Mouse (Mus musculus) embryonic fibroblast, embryonic 13.5 days (primary cell): ENCODE measurements around the gene Stox2. TPM values are rescaled to one million over a fixed set of nuclear protein-coding genes. Genes with fewer than 3 reads are reported as not detected.

Source experiments
- H3K27ac ChIP-seq: 2 replicates; pipeline ENCODE4 v1.5.1; 2012; ENCODE audit warnings: low read length, control low read depth, inconsistent platforms; ENCODE audit not compliant: insufficient read depth
- H3K4me1 ChIP-seq: 2 replicates; pipeline ENCODE4 v1.6.1; 2011; ENCODE audit warnings: low read length; ENCODE audit not compliant: control insufficient read depth, insufficient read depth
- H3K4me3 ChIP-seq: 2 replicates; pipeline ENCODE4 v1.5.1; 2011; ENCODE audit warnings: mild to moderate bottlenecking, control low read depth, low read length; ENCODE audit not compliant: insufficient read depth
- CTCF ChIP-seq: IDR thresholded peaks from 2 replicates; pipeline ENCODE4 v1.5.1; 2011; ENCODE audit warnings: mild to moderate bottlenecking, control low read depth, low read length, moderate library complexity, borderline replicate concordance; ENCODE audit not compliant: insufficient read depth
- POLR2A ChIP-seq: IDR thresholded peaks from 2 replicates; pipeline ENCODE4 v1.6.1; 2011; ENCODE audit warnings: low read depth, mild to moderate bottlenecking, control low read depth, low read length, moderate library complexity
- polyA plus RNA-seq: library from polyadenylated mRNA; stranded (reverse); fragments of >200 nt; gene quantifications from 2 replicates; pipeline ENCODE4 v1.2.4, GENCODE M21; 2011; ENCODE audit warnings: low read depth; ENCODE audit not compliant: missing spikeins, insufficient read length

Gene Stox2
- polyA plus RNA-seq, 1 experiment, result 33.7 TPM

DNA sequence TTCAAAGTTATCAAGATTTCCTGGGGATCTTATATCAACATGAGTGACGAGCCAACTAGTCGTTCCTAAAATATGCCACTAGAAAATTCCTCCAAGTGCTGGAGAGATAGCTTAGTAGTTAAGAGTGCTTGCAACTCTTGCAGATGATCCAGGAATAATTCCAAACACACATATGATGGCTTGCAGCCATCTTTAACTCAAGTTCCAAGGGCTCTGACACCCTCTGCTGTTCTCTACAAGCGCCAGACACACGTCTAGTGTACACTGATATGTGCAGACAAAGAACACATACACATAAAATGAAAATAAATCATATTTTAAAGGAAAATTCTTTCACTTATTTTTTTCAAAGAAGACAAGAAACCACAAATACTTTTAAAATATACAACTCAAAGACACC is 237.9 kb downstream of the Stox2 start:
- no peak overlapping the region for H3K4me3 ChIP-seq
- TF ChIP-seq CTCF, result no peak
- TF ChIP-seq POLR2A, result no peak
- peaks cover 5% of the 10 kb centered on the region; the same call in 1 of the 2 replicates for H3K4me1 ChIP-seq
- H3K27ac ChIP-seq, result no peak overlapping the region

DNA sequence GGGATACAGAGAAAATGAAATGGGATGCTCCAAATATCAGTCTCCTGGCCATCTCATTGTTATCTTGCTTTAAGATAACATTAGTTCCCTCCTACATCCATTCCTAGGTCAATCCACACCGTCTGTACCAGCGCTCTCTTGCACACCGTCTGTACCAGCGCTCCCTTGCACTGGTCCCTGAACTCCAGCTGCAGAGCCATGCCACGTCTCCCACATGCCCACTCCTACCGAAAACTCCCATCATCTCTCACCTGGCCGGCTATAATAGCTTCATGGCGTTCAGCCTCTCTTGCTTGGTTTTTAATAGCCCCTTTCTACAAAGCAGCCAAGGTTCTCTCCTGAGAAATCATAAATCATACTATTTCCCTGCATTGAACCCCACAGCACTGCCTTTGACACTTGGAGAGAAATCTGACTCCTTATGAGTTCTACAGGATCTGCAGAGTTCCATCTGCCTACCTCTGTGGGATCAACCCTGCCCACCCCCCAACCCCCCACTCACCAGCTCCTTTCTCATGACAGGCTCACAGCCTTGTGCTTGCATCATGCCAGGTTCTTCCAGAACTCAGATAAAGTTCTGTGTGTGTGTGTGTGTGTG is 239.4 kb downstream of the Stox2 start:
- TF ChIP-seq POLR2A (no peak), CTCF (no peak)
- Histone ChIP-seq H3K4me3 (no peak overlapping the region), H3K27ac (no peak overlapping the region), H3K4me1 (0 out of 2 replicates have a peak, but pooled peaks cover 1% of the 10 kb centered on the region)

DNA sequence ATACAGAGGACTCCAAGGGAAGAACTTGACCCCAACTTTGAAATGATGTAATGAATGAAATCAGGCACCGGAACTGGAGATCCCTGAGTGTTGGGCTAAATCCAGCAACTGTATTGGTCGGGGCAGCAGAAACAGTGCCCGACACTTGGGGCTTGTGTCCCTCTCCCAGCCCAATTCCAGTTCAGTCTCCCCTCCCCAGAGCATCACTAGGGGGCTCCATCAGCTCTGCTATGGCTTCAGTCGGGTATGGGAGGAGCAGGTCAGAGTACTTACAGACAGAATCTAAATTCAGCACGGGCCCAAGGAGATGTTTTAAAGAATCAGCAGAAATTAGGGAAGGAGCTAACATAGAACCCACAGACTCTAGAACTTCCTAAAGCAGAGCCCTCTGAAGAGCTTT is 240.7 kb downstream of the Stox2 start:
- TF ChIP-seq CTCF, result no peak
- no peak for TF ChIP-seq POLR2A
- Histone ChIP-seq H3K4me3 (no peak overlapping the region), H3K27ac (no peak overlapping the region), H3K4me1 (no peaks in the 10 kb centered on the region)

DNA sequence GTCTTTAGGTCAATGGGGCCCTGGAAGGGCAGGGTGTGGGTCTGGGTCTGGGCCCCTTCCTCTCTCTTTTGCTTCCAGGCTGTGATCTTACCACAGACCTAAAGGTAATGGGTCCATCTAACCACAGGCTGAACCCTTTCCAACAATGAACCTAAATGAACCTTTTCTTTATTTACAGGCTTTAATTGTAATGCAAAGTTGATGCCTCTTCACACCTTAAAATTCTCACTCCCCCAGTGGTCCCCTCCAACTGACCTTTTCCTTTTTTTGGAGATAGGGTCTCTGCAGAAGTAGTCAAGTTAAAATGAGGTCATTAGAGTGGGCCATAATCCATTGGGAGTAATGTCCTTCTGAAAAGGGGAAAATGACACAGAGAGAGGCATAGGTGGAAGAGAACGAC is 249.8 kb downstream of the Stox2 start:
- H3K4me3 ChIP-seq, result no peak overlapping the region
- TF ChIP-seq POLR2A (no peak), CTCF (no peak)
- H3K27ac ChIP-seq, result no peak overlapping the region
- H3K4me1 ChIP-seq, result no peaks in the 10 kb centered on the region

DNA sequence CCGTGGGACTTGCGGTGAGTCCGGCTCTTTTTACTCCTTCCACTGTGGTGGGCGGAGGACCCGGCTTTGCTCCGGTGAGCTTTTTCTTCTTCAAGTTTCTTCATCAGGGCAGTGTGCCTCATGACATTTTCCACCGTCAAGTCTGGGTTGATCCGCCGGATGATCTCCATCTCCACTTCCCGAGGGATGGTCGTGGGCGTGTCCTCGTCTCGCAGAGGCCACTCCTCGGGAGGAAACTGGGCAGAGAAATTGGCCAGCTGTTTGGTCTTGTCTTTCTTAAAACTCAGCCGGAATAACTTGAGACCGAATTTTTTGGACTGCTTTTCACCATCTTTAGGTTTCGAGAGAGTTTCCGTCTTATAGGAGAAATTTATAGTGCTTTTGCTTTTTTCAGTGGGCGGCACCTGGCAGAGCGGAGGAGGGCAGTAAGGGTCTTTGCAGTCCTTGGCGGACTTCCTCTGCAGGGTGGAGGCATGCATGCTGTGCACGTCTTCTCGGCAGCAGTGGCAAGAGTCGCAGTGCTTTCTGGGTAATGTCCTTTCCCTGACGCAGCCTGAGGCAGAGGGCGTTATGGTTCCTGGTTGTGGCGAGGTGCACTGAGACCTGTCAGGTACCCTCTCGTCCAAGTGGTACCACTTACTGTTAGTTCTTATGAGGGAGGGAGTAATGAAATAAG is 252.7 kb downstream of the Stox2 start:
- TF ChIP-seq POLR2A (no peak), CTCF (no peak)
- no peaks in the 10 kb centered on the region for H3K4me1 ChIP-seq

DNA sequence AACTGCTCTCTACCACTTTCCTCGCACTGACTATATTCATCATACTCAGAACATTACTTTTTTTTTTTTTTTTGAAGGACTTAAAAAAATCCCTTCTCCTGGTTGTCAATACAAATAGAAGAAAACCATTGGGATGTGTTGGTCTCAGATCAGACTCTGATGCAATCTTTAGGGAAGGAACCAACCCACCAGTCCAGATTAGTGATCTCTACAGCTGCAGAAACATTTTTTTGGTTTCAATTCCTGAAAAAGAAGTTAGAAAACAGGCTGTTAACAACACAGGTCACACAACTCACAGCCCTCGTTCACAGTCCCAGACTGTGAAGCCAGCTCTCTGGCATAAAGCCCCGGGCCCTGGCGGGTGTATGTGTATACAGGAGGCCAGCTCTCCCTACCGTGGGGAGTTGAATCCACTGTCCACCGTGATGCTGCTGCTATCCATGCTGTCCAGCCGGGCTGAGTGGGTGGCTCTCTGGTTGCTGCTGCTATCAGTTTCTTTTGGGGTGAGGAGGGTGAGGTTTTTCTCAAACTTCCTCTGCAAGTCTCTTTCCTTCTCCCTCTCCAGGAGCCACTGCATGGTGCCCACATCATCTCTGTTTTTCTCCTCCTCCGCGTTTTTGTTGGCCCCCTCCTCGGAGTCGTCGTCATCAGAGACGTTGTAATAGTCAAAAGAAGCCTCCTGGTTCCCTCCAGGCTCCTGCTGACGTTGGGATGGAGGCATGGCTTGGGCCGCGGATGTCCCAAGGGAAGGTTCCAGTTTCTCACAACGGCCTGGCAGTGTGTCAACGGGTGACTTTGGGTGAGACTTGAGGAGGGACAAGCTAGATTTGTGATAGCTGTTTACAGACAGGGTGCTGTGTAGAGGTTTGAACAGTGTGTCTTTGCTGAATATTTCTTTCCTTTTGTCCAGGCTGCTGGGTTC is 254.5 kb downstream of the Stox2 start:
- Histone ChIP-seq H3K4me3 (no peak overlapping the region), H3K27ac (no peak overlapping the region), H3K4me1 (no peaks in the 10 kb centered on the region)
- TF ChIP-seq CTCF (no peak), POLR2A (no peak)

More for the DNA sequence above, 252.7 kb downstream of the Stox2 start:
- no peak overlapping the region for H3K27ac ChIP-seq
- no peak overlapping the region for H3K4me3 ChIP-seq

DNA sequence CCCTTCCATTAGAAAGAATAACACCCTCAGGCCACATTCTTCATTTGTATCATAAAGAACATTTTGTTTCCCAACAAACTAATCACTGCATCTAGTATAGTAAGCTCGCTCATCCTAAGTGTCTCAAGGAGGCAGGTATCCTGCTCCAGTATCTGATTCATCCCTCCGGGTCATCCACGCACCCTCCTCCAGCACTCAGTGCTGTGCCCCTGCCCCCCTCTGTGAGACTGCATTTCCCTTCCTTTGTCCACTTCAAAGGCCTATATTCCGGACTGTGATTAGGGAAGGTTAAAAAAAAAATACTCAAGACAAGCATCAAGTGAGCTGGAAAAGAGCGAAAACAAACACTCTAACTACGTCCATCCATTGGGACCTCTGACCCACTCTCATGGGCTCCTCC is 260.8 kb downstream of the Stox2 start:
- no peak for TF ChIP-seq CTCF
- TF ChIP-seq POLR2A, result no peak
- Histone ChIP-seq H3K4me3 (no peak overlapping the region), H3K4me1 (no peaks in the 10 kb centered on the region), H3K27ac (no peak overlapping the region)

DNA sequence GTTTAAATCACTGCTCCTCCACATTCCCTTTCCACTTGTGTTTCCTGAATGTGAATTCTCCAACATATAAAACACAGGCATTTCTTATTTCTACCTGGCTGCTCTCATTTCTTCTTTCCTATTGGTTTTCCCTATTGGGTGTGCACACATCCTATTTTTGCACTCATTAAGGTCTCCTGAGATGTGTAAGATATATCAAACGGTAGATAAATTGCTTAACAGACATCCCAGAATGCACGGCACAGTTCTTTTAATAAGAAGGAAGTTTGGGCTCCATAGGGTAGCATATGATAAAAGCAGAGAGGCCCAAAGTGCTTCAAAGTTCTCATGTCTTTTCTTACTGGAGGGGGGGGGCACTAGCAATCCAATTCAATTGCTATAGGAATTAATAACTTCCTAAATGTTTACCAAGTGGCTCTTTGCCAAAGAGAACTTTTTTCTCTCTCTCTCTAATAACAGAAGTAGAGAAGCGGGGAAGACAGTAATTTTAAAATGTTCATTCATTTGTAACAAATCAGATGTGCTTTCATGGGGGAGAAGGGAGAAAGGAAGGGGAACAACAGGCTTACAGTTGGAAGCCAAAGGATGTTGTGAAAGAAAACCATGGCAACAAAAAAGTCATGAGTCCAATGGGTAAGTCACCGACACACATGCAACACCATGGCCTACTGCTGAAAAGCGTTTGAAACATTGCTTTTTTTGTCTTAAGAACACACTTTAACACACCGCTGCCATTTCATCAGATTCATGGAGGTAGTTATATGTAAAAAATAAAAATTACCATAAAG is 263.2 kb downstream of the Stox2 start:
- Histone ChIP-seq H3K27ac (no peak overlapping the region), H3K4me3 (no peak overlapping the region), H3K4me1 (no peaks in the 10 kb centered on the region)
- TF ChIP-seq CTCF (no peak), POLR2A (no peak)

DNA sequence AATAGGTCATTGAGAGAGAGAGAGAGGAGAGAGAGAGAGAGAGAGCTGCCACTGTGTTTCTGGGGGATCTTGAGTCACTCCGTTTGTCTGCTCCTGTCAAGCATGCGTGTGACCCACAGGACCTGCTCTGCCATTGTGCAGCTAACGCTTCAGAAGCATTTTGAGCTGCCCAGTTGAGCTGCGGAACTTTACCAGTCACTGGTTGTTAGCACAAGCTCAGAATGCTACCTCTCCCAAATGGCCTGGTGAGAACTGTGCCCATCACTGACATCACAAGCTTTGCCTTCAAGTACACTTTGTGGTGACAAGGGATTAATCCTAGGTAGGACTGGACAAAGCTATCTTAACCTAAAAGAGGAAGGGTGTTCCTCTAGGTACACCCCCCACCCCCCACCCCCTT is 263.9 kb downstream of the Stox2 start:
- Histone ChIP-seq H3K4me3 (no peak overlapping the region), H3K4me1 (no peaks in the 10 kb centered on the region), H3K27ac (no peak overlapping the region)
- TF ChIP-seq CTCF (no peak), POLR2A (no peak)
